Mouse (Mus musculus) heart, adult 2 months (tissue): ENCODE results near the gene Macrod2. TPM values are rescaled to one million over a fixed set of nuclear protein-coding genes. Genes with fewer than 3 reads are reported as not detected.

Experiments used
- DNase-seq, 2 experiments: peaks; one replicate each; pipeline ENCODE4 v3.0.0; 2021
- H3K27ac ChIP-seq: fragments of 200-600 bp; 2 replicates; pipeline ENCODE4 v1.8.1; 2022
- H3K27me3 ChIP-seq: fragments of 200-500 bp; 2 replicates; pipeline ENCODE4 v1.6.1; 2012; ENCODE audit warnings: mild to moderate bottlenecking, low read length, inconsistent platforms, mixed read lengths; ENCODE audit not compliant: control insufficient read depth, insufficient read depth
- H3K36me3 ChIP-seq: fragments of 200-500 bp; 2 replicates; pipeline ENCODE4 v1.6.1; 2012; ENCODE audit warnings: low read length, inconsistent platforms; ENCODE audit not compliant: control insufficient read depth, insufficient read depth
- H3K4me1 ChIP-seq: fragments of 200-500 bp; 2 replicates; pipeline ENCODE4 v1.6.1; 2011; ENCODE audit warnings: low read length; ENCODE audit not compliant: control insufficient read depth, insufficient read depth
- H3K4me3 ChIP-seq: fragments of 200-600 bp; 2 replicates; pipeline ENCODE4 v1.8.1; 2022
- H3K79me2 ChIP-seq: fragments of 200-500 bp; replicated peaks from 2 replicates; pipeline ENCODE4 v1.6.1; 2012; ENCODE audit warnings: mild to moderate bottlenecking, inconsistent platforms, low read length, moderate library complexity, mixed read lengths; ENCODE audit not compliant: control insufficient read depth, insufficient read depth
- H3K9ac ChIP-seq: fragments of 200-500 bp; 2 replicates; pipeline ENCODE4 v1.6.1; 2012; ENCODE audit warnings: low read depth, mild to moderate bottlenecking, control low read depth, inconsistent platforms, low read length, mixed read lengths
- CTCF ChIP-seq: fragments of 200-600 bp; IDR thresholded peaks from 2 replicates; pipeline ENCODE4 v1.8.1; 2022; ENCODE audit warnings: antibody characterized with exemption, mild to moderate bottlenecking, moderate library complexity
- EP300 ChIP-seq: fragments of 200-500 bp; IDR thresholded peaks from 2 replicates; pipeline ENCODE4 v1.6.1; 2011; ENCODE audit warnings: low read depth, low read length, control low read depth; ENCODE audit not compliant: insufficient read depth
- POLR2A ChIP-seq: fragments of 200-500 bp; IDR thresholded peaks from 2 replicates; pipeline ENCODE4 v1.6.1; 2011; ENCODE audit warnings: mild to moderate bottlenecking, low read depth, low read length, control low read depth; ENCODE audit not compliant: insufficient read depth
- WGBS: fragments of 180-500 bp; shearing (Covaris S2); methylation state at CpG from one replicate; pipeline ENCODE4 v1.1.7; 2018; 5-methylcytosine and 5-hydroxymethylcytosine counted together
- intact Hi-C: fragments of 180-260 bp; cut with DNase I; formaldehyde crosslinking; loops from one replicate; pipeline ENCODE4 v1.15.1; 2025
- polyA plus RNA-seq: library from polyadenylated mRNA; depleted of rRNA; stranded (reverse); fragments of >200 nt; gene quantifications from 2 replicates; pipeline ENCODE4 v1.2.3, GENCODE M21; 2012
- total RNA-seq, 2 experiments: library from RNA; stranded (reverse); gene quantifications; 2 replicates each; pipeline ENCODE4 v1.2.3; 2021

Macrod2 gene
- total and polyA plus RNA-seq, 3 experiments, result 2.3 to 9.7 (median 8.5) TPM

GRCm38 (mm10) chr2:141817546-141818180, 1422.6 kb downstream of the Macrod2 start:
- no peaks in the 10 kb centered on the region for H3K4me1 ChIP-seq
- H3K36me3 ChIP-seq, result no peaks in the 10 kb centered on the region

GRCm38 (mm10) chr2:141820795-141821194, 1425.7 kb downstream of the Macrod2 start:
- no peak for DNase-seq
- H3K4me1 ChIP-seq, result no peaks in the 10 kb centered on the region
- H3K36me3 ChIP-seq, result no peaks in the 10 kb centered on the region
- no peak overlapping the region for H3K27ac ChIP-seq
- no peak overlapping the region for H3K9ac ChIP-seq
- intact Hi-C loops, result no loop called here
- no peak overlapping the region for H3K4me3 ChIP-seq
- TF ChIP-seq CTCF (no peak), POLR2A (no peak), EP300 (no peak)
- no peaks in the 10 kb centered on the region for H3K27me3 ChIP-seq
- no peaks in the 10 kb centered on the region for H3K79me2 ChIP-seq

More at GRCm38 (mm10) chr2:141817546-141818180, 1422.6 kb downstream of the Macrod2 start:
- H3K27ac ChIP-seq, result no peak overlapping the region
- no peaks in the 10 kb centered on the region for H3K27me3 ChIP-seq
- H3K4me3 ChIP-seq, result no peak overlapping the region
- no peak overlapping the region for H3K9ac ChIP-seq
- 45% methylated on average over 4 of the region's 4 CpGs for WGBS
- no peak for DNase-seq
- intact Hi-C loops, result no loop called here
- TF ChIP-seq EP300, result no peak
- TF ChIP-seq POLR2A, result no peak
- no peak for TF ChIP-seq CTCF
- no peaks in the 10 kb centered on the region for H3K79me2 ChIP-seq

GRCm38 (mm10) chr2:141825606-141826495, 1430.7 kb downstream of the Macrod2 start:
- no peak overlapping the region for H3K27ac ChIP-seq
- H3K9ac ChIP-seq, result no peak overlapping the region
- H3K36me3 ChIP-seq, result no peaks in the 10 kb centered on the region
- TF ChIP-seq EP300, result no peak
- TF ChIP-seq CTCF, result no peak
- no peak for TF ChIP-seq POLR2A
- WGBS, result 43% methylated on average over 8 of the region's 8 CpGs
- no peaks in the 10 kb centered on the region for H3K27me3 ChIP-seq
- DNase-seq, result no peak
- no peaks in the 10 kb centered on the region for H3K79me2 ChIP-seq
- no peaks in the 10 kb centered on the region for H3K4me1 ChIP-seq
- H3K4me3 ChIP-seq, result no peak overlapping the region
- intact Hi-C loops, result no loop called here

GRCm38 (mm10) chr2:141830496-141830895, 1435.4 kb downstream of the Macrod2 start:
- H3K4me1 ChIP-seq, result no peaks in the 10 kb centered on the region
- intact Hi-C loops, result no loop called here
- no peak overlapping the region for H3K4me3 ChIP-seq
- H3K27ac ChIP-seq, result no peak overlapping the region
- TF ChIP-seq EP300 (no peak), POLR2A (no peak), CTCF (no peak)
- H3K27me3 ChIP-seq, result no peaks in the 10 kb centered on the region
- H3K36me3 ChIP-seq, result no peaks in the 10 kb centered on the region
- no peak for DNase-seq
- no peaks in the 10 kb centered on the region for H3K79me2 ChIP-seq
- no peak overlapping the region for H3K9ac ChIP-seq
- WGBS, result 64% methylated on average over 2 of the region's 2 CpGs

GRCm38 (mm10) chr2:141831515-141831914, 1436.4 kb downstream of the Macrod2 start:
- H3K9ac ChIP-seq, result no peak overlapping the region
- H3K36me3 ChIP-seq, result no peaks in the 10 kb centered on the region
- H3K27ac ChIP-seq, result no peak overlapping the region
- no peak overlapping the region for H3K4me3 ChIP-seq
- DNase-seq, result no peak
- H3K79me2 ChIP-seq, result no peaks in the 10 kb centered on the region
- H3K4me1 ChIP-seq, result no peaks in the 10 kb centered on the region
- intact Hi-C loops, result no loop called here
- TF ChIP-seq POLR2A (no peak), EP300 (no peak), CTCF (no peak)
- no peaks in the 10 kb centered on the region for H3K27me3 ChIP-seq
- 79% methylated on average over 5 of the region's 5 CpGs for WGBS

- intact Hi-C loops, result no loop called here
Observed at GRCm38 (mm10) chr2:141834156-141834782, 1439.2 kb downstream of the Macrod2 start.

More at GRCm38 (mm10) chr2:141834156-141834782, 1439.2 kb downstream of the Macrod2 start:
- WGBS, result 66% methylated on average over 4 of the region's 4 CpGs
- no peak overlapping the region for H3K9ac ChIP-seq
- no peaks in the 10 kb centered on the region for H3K36me3 ChIP-seq
- no peaks in the 10 kb centered on the region for H3K4me1 ChIP-seq
- no peak for DNase-seq
- no peaks in the 10 kb centered on the region for H3K27me3 ChIP-seq
- no peak for TF ChIP-seq CTCF
- TF ChIP-seq POLR2A, result no peak
- TF ChIP-seq EP300, result no peak
- H3K4me3 ChIP-seq, result no peak overlapping the region
- H3K79me2 ChIP-seq, result no peaks in the 10 kb centered on the region
- H3K27ac ChIP-seq, result no peak overlapping the region
